Mouse (Mus musculus): Measurements from ENCODE around the gene Adra1b. TPM values are rescaled to one million over a fixed set of nuclear protein-coding genes. Genes with fewer than 3 reads are reported as not detected.

Adra1b gene
- polyA plus RNA-seq, 1 experiment from 2014 or later = 3.9 TPM

DNA sequence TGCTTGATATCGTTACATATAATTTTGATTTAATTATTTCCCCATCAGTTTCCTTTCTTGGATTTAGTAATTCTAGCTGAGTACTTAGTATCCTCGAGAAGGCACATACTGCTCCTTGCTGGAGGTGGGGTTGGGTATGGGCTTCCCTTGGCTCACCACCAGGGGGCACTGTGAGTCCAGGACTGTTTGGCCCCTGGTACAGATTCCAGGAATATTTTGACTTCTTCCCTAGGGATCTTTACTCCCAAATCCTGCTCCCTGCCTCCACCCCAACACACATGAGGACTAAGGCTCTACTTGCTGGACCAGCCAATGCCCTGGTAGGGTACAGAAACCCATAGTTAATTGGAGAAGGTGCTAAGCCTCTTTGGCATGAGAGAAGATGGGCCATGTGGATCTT, 117.2 kb downstream of the Adra1b start:
- Histone ChIP-seq H3K9ac (no peak overlapping the region), H3K27me3 (no peaks in the 10 kb centered on the region), H3K27ac (replicated peaks) (no peak overlapping the region), H3K9me3 (no peaks in the 10 kb centered on the region), H3K4me2 (no peak overlapping the region), H3K36me3 (no peaks in the 10 kb centered on the region), H3K4me1 (replicated peaks) (peaks cover 7% of the 10 kb centered on the region), H3K4me3 (no peak overlapping the region)
- 0 out of 2 replicates have a peak, but pooled peaks have one; percentile 67 for ATAC-seq (ENCODE audit: low read depth)
- 18% methylated on average over 2 of the region's 2 CpGs for WGBS

DNA sequence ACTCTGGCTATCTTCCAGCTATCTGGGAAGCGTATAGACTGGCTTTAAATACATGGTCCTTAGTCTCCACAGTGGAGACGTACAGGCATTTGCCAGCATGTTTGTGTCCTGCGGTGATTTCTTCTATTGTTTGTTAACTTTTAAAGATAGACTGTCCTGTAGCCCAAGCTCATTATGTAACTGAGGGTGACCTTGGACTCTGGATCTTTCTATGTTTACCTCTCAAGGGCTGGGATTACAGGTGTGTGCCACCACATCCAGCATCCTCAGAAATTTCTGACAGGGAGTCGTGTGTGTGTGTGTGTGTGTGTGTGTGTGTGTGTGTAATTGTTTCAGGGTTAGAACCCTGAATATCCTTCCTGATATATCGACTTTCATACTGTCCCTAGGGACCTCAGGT, 117.9 kb downstream of the Adra1b start:
- no peak for ATAC-seq (ENCODE audit: low read depth)

DNA sequence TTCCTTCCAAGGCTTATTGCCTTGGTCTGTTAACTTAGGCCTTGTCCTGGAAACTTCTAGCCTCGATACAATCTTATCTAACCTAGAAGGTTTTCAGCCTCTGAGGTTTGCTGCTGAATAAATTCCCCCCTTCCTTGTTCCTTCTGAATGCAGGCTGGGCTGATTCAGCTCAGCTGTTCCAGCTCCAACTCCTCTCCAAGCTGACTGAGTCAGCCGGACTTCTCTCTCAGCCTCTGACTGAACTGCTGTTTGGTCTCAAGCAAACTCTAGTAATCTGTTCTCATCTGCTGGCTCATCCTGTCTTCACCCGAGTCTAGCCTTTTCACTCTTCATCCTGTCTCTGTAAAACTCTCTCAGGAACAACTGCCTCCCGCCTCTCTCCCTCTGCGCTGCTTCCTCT, 121.5 kb downstream of the Adra1b start:
- Histone ChIP-seq H3K9me3 (no peaks in the 10 kb centered on the region), H3K4me1 (replicated peaks) (peaks cover 16% of the 10 kb centered on the region), H3K4me3 (no peak overlapping the region), H3K27ac (replicated peaks) (no peak overlapping the region), H3K27me3 (peaks cover 24% of the 10 kb centered on the region), H3K36me3 (no peaks in the 10 kb centered on the region), H3K4me2 (no peak overlapping the region), H3K9ac (no peak overlapping the region)
- WGBS = 84% methylated on average over 5 of the region's 5 CpGs
- no peak for ATAC-seq (ENCODE audit: low read depth)

More for the DNA sequence above, 117.9 kb downstream of the Adra1b start:
- Histone ChIP-seq H3K4me3 (no peak overlapping the region), H3K9me3 (no peaks in the 10 kb centered on the region), H3K27me3 (no peaks in the 10 kb centered on the region), H3K36me3 (no peaks in the 10 kb centered on the region), H3K9ac (no peak overlapping the region), H3K4me1 (replicated peaks) (peaks cover 7% of the 10 kb centered on the region), H3K4me2 (no peak overlapping the region), H3K27ac (replicated peaks) (no peak overlapping the region)
- WGBS = 72% methylated on average over 5 of the region's 5 CpGs

DNA sequence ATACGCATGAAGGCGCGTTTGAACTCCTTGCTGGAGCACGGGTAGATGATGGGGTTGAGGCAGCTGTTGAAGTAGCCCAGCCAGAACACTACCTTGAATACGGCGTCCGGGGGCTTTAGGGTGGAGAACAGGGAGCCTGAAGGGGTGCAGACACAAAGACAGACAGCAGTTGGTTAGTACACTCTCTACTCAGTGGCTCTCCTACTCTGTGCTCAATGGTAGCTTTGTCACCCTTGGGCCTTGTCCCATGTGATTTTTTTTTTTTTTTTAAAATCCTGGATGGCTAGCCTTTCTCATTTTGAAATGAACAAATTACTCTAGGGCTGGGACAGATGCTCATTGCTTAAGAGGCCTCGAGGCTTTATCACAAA, 124.7 kb downstream of the Adra1b start:
- peak overlapping the region; percentile 68 for H3K4me2 ChIP-seq
- peak overlapping the region; percentile 41 for H3K4me3 ChIP-seq
- WGBS = 22% methylated on average over 8 of the region's 8 CpGs
- no peak overlapping the region for H3K27ac ChIP-seq (replicated peaks)
- no peaks in the 10 kb centered on the region for H3K36me3 ChIP-seq
- peak overlapping the region; percentile 56 for H3K9ac ChIP-seq
- no peaks in the 10 kb centered on the region for H3K9me3 ChIP-seq
- peak; percentile 54; the same call in 1 of the 2 replicates for ATAC-seq (ENCODE audit: low read depth)
- H3K4me1 ChIP-seq (replicated peaks) = peaks cover 9% of the 10 kb centered on the region
- H3K27me3 ChIP-seq = peaks cover 32% of the 10 kb centered on the region

DNA sequence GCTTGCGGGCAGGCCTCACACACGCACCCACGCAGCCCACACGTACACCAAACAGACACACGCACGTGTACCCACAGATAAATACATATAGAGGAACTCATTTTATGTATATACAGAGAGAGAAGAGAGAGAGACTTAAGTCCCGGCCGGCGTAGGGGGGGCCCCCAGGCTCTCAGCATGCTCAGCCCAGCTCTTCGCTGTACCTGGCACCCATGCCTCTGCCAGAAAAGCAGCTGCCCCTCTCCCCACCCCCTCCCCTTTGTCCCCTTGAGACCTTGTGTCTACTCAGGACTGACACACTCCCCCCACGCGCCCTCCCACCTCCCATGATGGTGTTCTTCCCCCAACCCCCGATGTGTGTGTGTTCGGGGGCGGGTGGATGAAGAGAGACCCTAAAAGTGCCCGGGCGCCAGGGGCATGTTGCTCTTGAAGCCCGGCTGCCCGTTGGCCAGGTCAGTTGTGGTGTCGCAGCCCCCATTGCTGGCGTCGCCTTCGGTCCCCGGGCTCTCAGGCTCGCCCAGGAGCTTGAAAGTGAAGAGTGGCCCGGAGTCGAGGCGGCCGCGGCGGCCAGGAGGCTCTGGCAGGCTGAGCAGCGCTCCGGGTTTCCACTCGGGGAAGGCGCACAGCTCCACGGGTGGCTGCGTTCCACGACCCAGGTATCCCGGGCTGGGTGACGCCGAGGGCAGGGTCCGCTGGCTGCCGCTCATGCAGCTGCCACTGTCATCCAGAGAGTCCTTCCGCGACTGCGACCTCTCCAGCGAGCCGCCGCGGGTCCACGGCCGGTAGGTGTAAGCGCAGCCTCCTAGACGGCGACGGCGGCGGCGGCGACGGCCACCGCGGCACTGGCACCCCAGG, 125.3 kb downstream of the Adra1b start:
- peaks cover 9% of the 10 kb centered on the region for H3K4me1 ChIP-seq (replicated peaks)
- no peaks in the 10 kb centered on the region for H3K36me3 ChIP-seq
- peak; percentile 76; the same call in 1 of the 2 replicates for ATAC-seq (ENCODE audit: low read depth)
- H3K27ac ChIP-seq (replicated peaks) = no peak overlapping the region
- H3K4me2 ChIP-seq = peak overlapping the region; percentile 68
- H3K4me3 ChIP-seq = peak overlapping the region; percentile 41
- H3K9ac ChIP-seq = peak overlapping the region; percentile 56
- H3K27me3 ChIP-seq = peaks cover 32% of the 10 kb centered on the region
- no peaks in the 10 kb centered on the region for H3K9me3 ChIP-seq
- 13% methylated on average over 63 of the region's 63 CpGs for WGBS

DNA sequence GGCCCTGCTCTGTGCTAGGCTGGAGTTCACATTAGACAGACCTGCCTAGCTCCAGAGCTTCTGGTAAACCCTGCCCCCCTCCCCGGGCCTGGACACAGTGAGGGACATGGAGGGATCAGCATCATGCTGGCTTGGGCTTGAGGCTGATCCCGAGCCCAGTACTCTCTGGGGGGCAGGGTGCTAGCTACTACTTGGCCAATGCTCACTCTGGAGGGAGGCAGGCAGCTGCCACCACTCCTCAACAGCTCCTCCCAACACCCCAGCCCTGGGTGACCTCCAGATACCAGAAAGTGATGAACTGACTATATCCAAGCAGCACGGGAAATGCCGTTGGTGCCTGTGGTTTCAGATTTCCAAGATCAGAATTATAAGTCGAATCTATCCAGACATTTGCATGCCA, 127.3 kb downstream of the Adra1b start:
- H3K36me3 ChIP-seq = no peaks in the 10 kb centered on the region
- no peak overlapping the region for H3K9ac ChIP-seq
- WGBS = 72% methylated on average over 5 of the region's 5 CpGs
- no peak overlapping the region for H3K27ac ChIP-seq (replicated peaks)
- ATAC-seq (ENCODE audit: low read depth) = no peak
- H3K4me2 ChIP-seq = no peak overlapping the region
- no peaks in the 10 kb centered on the region for H3K9me3 ChIP-seq
- H3K27me3 ChIP-seq = peaks cover 32% of the 10 kb centered on the region
- H3K4me3 ChIP-seq = no peak overlapping the region
- H3K4me1 ChIP-seq (replicated peaks) = peaks cover 9% of the 10 kb centered on the region

DNA sequence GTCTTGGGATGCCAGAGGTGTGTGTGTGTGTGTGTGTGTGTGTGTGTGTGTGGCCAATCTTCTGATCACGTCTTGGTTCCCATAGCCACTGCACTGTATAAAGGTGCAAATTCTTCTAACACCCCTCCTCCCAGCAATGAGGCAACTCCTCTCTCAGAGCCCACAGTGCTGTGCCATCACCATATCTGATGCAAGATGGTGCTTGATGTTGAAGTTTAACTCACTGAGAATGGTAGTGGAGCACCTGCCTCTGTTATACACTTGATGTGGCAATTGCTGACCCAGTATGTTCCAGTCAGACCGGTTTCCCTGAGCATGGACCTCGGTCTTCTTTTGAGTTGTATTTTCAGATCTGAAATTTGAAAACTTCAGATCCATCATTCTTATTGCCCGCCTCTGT, 130.9 kb downstream of the Adra1b start:
- 82% methylated on average over 4 of the region's 4 CpGs for WGBS
- no peak overlapping the region for H3K27ac ChIP-seq (replicated peaks)
- no peak for ATAC-seq (ENCODE audit: low read depth)
- no peaks in the 10 kb centered on the region for H3K9me3 ChIP-seq
- peaks cover 6% of the 10 kb centered on the region for H3K4me1 ChIP-seq (replicated peaks)
- H3K4me2 ChIP-seq = no peak overlapping the region
- H3K36me3 ChIP-seq = no peaks in the 10 kb centered on the region
- H3K4me3 ChIP-seq = no peak overlapping the region
- H3K9ac ChIP-seq = no peak overlapping the region
- peaks cover 17% of the 10 kb centered on the region for H3K27me3 ChIP-seq

DNA sequence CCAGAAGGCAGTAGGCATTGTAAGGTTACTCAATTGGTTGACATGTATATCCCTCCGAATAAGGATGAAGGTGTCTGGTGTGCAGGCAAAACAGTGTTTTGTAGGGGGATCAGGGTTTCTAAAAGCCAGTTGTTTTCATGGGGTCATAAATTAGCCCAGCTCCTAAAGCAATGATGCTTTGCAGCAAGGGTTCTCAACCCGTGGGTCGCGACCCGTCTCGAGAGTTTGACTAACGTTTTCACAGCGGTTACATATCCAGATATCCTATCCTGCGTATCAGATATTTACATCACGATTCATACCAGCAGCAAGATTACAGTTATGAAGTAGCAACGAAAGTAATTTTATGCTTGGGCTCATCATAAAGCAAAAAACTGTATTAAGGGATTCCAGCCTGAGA, 133.3 kb downstream of the Adra1b start:
- peaks cover 6% of the 10 kb centered on the region for H3K4me1 ChIP-seq (replicated peaks)
- H3K4me2 ChIP-seq = peak overlapping the region; percentile 74
- WGBS = 58% methylated on average over 11 of the region's 11 CpGs
- H3K27me3 ChIP-seq = peaks cover 7% of the 10 kb centered on the region; the same call in 1 of the 2 replicates
- H3K9ac ChIP-seq = no peak overlapping the region
- no peaks in the 10 kb centered on the region for H3K36me3 ChIP-seq
- ATAC-seq (ENCODE audit: low read depth) = no peak
- no peak overlapping the region for H3K27ac ChIP-seq (replicated peaks)
- H3K4me3 ChIP-seq = peak overlapping the region; percentile 50; the same call in 1 of the 2 replicates
- no peaks in the 10 kb centered on the region for H3K9me3 ChIP-seq

DNA sequence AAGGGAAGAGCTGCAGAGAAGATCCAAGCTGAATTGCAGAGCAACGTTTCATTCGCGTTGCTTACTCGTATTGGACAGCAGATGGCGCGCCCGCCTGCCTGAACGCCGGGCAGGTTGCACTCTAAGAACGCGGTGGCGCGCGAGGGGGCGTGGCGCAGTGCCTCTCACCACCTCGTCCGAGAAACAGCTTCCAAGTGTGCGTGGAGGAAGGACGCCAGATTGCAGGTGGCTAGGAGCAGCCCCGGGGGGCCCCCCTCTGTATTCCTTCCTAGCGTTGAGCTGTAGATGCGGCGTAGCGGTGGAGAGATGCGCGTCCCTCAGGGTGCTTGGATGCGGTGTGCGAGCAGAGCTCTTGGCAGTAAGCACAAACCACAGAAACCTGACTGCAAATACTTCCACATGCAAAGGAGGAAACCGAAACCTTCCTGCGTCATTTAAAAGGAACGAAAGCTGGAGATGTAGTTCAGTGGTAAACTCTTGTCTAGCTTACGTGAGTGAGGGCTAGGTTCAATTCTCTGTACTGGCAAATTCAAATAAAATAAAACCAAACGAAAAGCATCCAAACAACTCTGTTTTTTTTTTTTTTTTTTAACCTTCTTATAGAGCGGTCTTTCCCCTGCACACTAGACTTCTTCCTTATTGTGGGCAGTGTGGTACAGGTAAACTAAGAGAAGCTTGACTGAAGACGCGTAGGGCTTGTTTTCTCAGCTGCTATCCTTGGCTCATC, 133.9 kb downstream of the Adra1b start:
- H3K9ac ChIP-seq = peak overlapping the region; percentile 68
- no peak overlapping the region for H3K27ac ChIP-seq (replicated peaks)
- no peaks in the 10 kb centered on the region for H3K36me3 ChIP-seq

DNA sequence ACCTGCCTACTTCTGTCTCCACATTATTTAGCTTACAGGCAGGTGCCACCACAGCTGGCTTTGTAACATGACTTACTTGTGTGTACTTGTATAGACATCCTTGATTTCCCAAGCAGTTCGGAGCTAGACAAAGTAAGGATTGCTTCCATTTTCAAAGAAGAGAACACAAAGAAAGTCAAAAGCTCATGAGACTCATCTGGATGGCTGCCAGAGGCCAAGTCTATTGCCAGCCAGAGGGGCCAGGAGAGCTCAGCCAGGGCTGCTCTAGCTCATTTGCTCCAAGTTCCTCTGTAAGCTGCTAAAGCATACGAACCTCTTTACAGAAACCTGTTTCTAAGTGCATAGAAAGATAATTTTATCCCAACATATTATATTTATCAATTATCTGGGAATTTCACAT, 142.6 kb downstream of the Adra1b start:
- Histone ChIP-seq H3K9me3 (no peaks in the 10 kb centered on the region), H3K4me1 (replicated peaks) (no peaks in the 10 kb centered on the region), H3K4me2 (no peak overlapping the region), H3K27me3 (peaks cover 6% of the 10 kb centered on the region; the same call in 1 of the 2 replicates), H3K9ac (no peak overlapping the region), H3K27ac (replicated peaks) (no peak overlapping the region), H3K4me3 (no peak overlapping the region), H3K36me3 (no peaks in the 10 kb centered on the region)
- 73% methylated on average over 2 of the region's 2 CpGs for WGBS
- no peak for ATAC-seq (ENCODE audit: low read depth)

More for the DNA sequence above, 133.9 kb downstream of the Adra1b start:
- ATAC-seq (ENCODE audit: low read depth) = peak; percentile 96
- H3K4me2 ChIP-seq = peak overlapping the region; percentile 74
- 6% methylated on average over 37 of the region's 37 CpGs for WGBS
- H3K9me3 ChIP-seq = no peaks in the 10 kb centered on the region
- peak overlapping the region; percentile 50 for H3K4me3 ChIP-seq
- H3K4me1 ChIP-seq (replicated peaks) = peaks cover 6% of the 10 kb centered on the region
- peaks cover 7% of the 10 kb centered on the region; the same call in 1 of the 2 replicates for H3K27me3 ChIP-seq

DNA sequence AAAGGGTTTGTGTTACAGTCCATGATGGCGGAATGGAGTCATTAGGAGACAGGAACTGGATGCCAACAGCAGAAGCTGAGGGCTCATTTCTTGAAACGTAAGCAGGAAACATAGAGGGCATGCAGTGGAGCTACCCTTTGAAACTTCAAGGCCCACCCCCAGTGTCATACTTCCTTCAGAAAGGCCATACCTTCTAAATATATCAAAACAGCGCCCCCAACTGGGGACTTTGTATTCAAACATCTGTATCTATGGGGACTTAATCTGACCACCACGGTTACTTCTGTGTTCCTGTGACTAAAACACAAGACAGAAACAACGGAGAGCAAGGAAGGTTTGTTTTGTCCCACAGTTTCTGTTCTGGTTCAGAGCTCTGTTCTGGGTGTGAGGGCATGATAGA, 145.6 kb downstream of the Adra1b start:
- Histone ChIP-seq H3K4me2 (no peak overlapping the region), H3K4me1 (replicated peaks) (no peaks in the 10 kb centered on the region), H3K9me3 (no peaks in the 10 kb centered on the region), H3K4me3 (no peak overlapping the region), H3K27me3 (peaks cover 4% of the 10 kb centered on the region), H3K27ac (replicated peaks) (no peak overlapping the region), H3K36me3 (no peaks in the 10 kb centered on the region), H3K9ac (no peak overlapping the region)
- WGBS = 65% methylated on average over 5 of the region's 5 CpGs
- no peak for ATAC-seq (ENCODE audit: low read depth)

DNA sequence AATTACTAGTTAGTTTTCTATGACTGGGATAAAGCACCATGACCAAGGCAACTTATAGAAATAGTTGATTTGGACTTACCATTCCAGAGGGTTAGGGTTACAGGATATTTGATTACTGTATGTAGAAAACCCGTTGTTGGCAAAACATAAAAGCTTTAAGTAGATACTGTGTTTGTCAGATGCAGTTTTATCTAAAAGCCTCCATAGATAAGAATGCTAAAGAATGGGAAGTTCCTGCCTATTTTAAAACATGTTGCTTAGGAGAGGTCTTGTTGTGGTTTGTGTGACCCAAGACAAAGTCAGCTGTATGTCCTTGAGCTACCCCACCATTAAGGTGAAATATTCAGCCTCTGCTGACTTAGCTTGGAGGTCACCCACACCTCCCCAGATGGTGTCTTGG, 146.4 kb downstream of the Adra1b start:
- peaks cover 4% of the 10 kb centered on the region for H3K27me3 ChIP-seq
- H3K9me3 ChIP-seq = no peaks in the 10 kb centered on the region
- H3K9ac ChIP-seq = no peak overlapping the region
- 91% methylated on average over 1 of the region's 1 CpGs for WGBS
- ATAC-seq (ENCODE audit: low read depth) = no peak
- no peak overlapping the region for H3K4me3 ChIP-seq
- no peaks in the 10 kb centered on the region for H3K4me1 ChIP-seq (replicated peaks)
- no peaks in the 10 kb centered on the region for H3K36me3 ChIP-seq
- no peak overlapping the region for H3K27ac ChIP-seq (replicated peaks)
- H3K4me2 ChIP-seq = no peak overlapping the region
